Mouse (Mus musculus) MEL (cell line): Measurements from ENCODE around the gene Cd82. TPM values are rescaled to one million over a fixed set of nuclear protein-coding genes. Genes with fewer than 3 reads are reported as not detected.

Experiments
- DNase-seq: peaks from one replicate; pipeline ENCODE4 v3.0.0; 2011; ENCODE audit warnings: low read depth, low spot score
- H3K27ac ChIP-seq: 2 replicates; pipeline ENCODE4 v1.5.1; 2012; ENCODE audit warnings: low read depth, mild to moderate bottlenecking, control low read depth, low read length, moderate library complexity; ENCODE audit not compliant: control insufficient read depth
- H3K27me3 ChIP-seq, 2 experiments: fragments of 150-350 bp in 1 of 2; sonication (generic) in 1 of 2; 2 replicates each; pipeline ENCODE4 v1.6.1; 2012; ENCODE audit warnings: low read length in 2 of 2, mild to moderate bottlenecking in 2 of 2, improper control_type of control experiment in 1 of 2, moderate library complexity in 1 of 2; ENCODE audit not compliant: insufficient read depth in 2 of 2, control insufficient read depth in 1 of 2
- H3K36me3 ChIP-seq, 2 experiments: 2 replicates each; pipeline ENCODE4 v1.6.1; 2012 to 2014; ENCODE audit warnings: low read length in 2 of 2, improper control_type of control experiment in 1 of 2, inconsistent platforms in 1 of 2, mild to moderate bottlenecking in 1 of 2; ENCODE audit not compliant: insufficient read depth in 2 of 2, control insufficient read depth in 1 of 2
- H3K4me1 ChIP-seq, 2 experiments: fragments of 150-350 bp in 1 of 2; sonication (generic) in 1 of 2; 2 replicates each; pipeline ENCODE4 v1.6.1; 2012; ENCODE audit warnings: low read length in 2 of 2, improper control_type of control experiment in 1 of 2, mild to moderate bottlenecking in 1 of 2; ENCODE audit not compliant: insufficient read depth in 2 of 2, control insufficient read depth in 1 of 2
- H3K4me3 ChIP-seq, 2 experiments: fragments of 150-350 bp in 1 of 2; sonication (generic) in 1 of 2; 2 replicates each; pipeline ENCODE4 v1.5.1; 2012; ENCODE audit warnings: low read depth in 2 of 2, low read length in 2 of 2, mild to moderate bottlenecking in 2 of 2, moderate library complexity in 2 of 2, control low read depth in 1 of 2, improper control_type of control experiment in 1 of 2; ENCODE audit not compliant: control insufficient read depth in 1 of 2, insufficient read depth in 1 of 2
- H3K79me2 ChIP-seq: 2 replicates; pipeline ENCODE4 v1.6.1; 2012; ENCODE audit warnings: mild to moderate bottlenecking, low read length, moderate library complexity; ENCODE audit not compliant: control insufficient read depth, poor library complexity, insufficient read depth
- H3K9ac ChIP-seq: 2 replicates; pipeline ENCODE4 v1.6.1; 2012; ENCODE audit warnings: low read depth, mild to moderate bottlenecking, control low read depth, low read length, moderate library complexity; ENCODE audit not compliant: control insufficient read depth, poor library complexity, severe bottlenecking
- H3K9me3 ChIP-seq: fragments of 150-350 bp; sonication (generic); replicated peaks from 2 replicates; pipeline ENCODE4 v1.6.1; 2012; ENCODE audit warnings: mild to moderate bottlenecking, low read length, improper control_type of control experiment, moderate library complexity; ENCODE audit not compliant: insufficient read depth
- CHD2 ChIP-seq: IDR thresholded peaks from 2 replicates; pipeline ENCODE4 v1.6.1; 2011; ENCODE audit warnings: low read length, improper control_type of control experiment
- CTCF ChIP-seq, 3 experiments: IDR thresholded peaks in 2 of 3; conservative IDR thresholded peaks in 1 of 3; 2 replicates each; pipeline ENCODE4 v1.5.1; 2011 to 2012; ENCODE audit warnings: low read length in 3 of 3, low read depth in 2 of 3, mild to moderate bottlenecking in 2 of 3, improper control_type of control experiment in 1 of 3, inconsistent platforms in 1 of 3, mixed read lengths in 1 of 3, moderate library complexity in 1 of 3; ENCODE audit not compliant: control insufficient read depth in 1 of 3, insufficient read depth in 1 of 3, poor library complexity in 1 of 3, severe bottlenecking in 1 of 3
- E2F4 ChIP-seq: IDR thresholded peaks from 2 replicates; pipeline ENCODE4 v1.6.1; 2011; ENCODE audit warnings: low read depth, low read length, improper control_type of control experiment, borderline replicate concordance
- ELF1 ChIP-seq: IDR thresholded peaks from 2 replicates; pipeline ENCODE4 v1.6.1; 2014; ENCODE audit warnings: low read depth, mild to moderate bottlenecking, inconsistent platforms, low read length, improper control_type of control experiment, moderate library complexity
- EP300 ChIP-seq, 2 experiments: IDR thresholded peaks; 2 replicates each; pipeline ENCODE4 v1.6.1; 2011; ENCODE audit warnings: improper control_type of control experiment in 2 of 2, low read length in 2 of 2, low read depth in 1 of 2, mild to moderate bottlenecking in 1 of 2
- ETS1 ChIP-seq: IDR thresholded peaks from 2 replicates; pipeline ENCODE4 v1.6.1; 2012; ENCODE audit warnings: low read depth, mild to moderate bottlenecking, inconsistent platforms, low read length, improper control_type of control experiment, moderate library complexity
- GATA1 ChIP-seq: IDR thresholded peaks from 2 replicates; pipeline ENCODE4 v1.6.1; 2011; ENCODE audit warnings: low read depth, low read length, improper control_type of control experiment
- HCFC1 ChIP-seq: IDR thresholded peaks from 2 replicates; pipeline ENCODE4 v1.6.1; 2012; ENCODE audit warnings: low read depth, mild to moderate bottlenecking, inconsistent platforms, low read length, improper control_type of control experiment, moderate library complexity
- JUND ChIP-seq: IDR thresholded peaks from 2 replicates; pipeline ENCODE4 v1.6.1; 2011; ENCODE audit warnings: low read depth, mild to moderate bottlenecking, improper control_type of control experiment, low read length
- KAT2A ChIP-seq: conservative IDR thresholded peaks from 2 replicates; pipeline ENCODE4 v1.6.1; 2012; ENCODE audit warnings: low read depth, low read length, improper control_type of control experiment, inconsistent platforms
- MYC ChIP-seq: IDR thresholded peaks from 2 replicates; pipeline ENCODE4 v1.6.1; 2011; ENCODE audit warnings: low read depth, mild to moderate bottlenecking, low read length, improper control_type of control experiment, moderate library complexity
- NELFE ChIP-seq: IDR thresholded peaks from 2 replicates; pipeline ENCODE4 v1.6.1; 2011; ENCODE audit warnings: low read depth, low read length, improper control_type of control experiment
- NRF1 ChIP-seq: IDR thresholded peaks from 2 replicates; pipeline ENCODE4 v1.6.1; 2014; ENCODE audit warnings: low read depth, mild to moderate bottlenecking, inconsistent platforms, low read length, improper control_type of control experiment, moderate library complexity; ENCODE audit not compliant: poor library complexity, insufficient read depth, severe bottlenecking
- POLR2AphosphoS2 ChIP-seq: IDR thresholded peaks from 2 replicates; pipeline ENCODE4 v1.6.1; 2011; ENCODE audit warnings: low read length, improper control_type of control experiment
- SMC3 ChIP-seq: IDR thresholded peaks from 2 replicates; pipeline ENCODE4 v1.6.1; 2011; ENCODE audit warnings: low read depth, low read length, improper control_type of control experiment
- TAL1 ChIP-seq: IDR thresholded peaks from 2 replicates; pipeline ENCODE4 v1.6.1; 2012; ENCODE audit warnings: mild to moderate bottlenecking, inconsistent platforms, low read length, moderate library complexity, mixed read lengths
- TBP ChIP-seq: IDR thresholded peaks from 2 replicates; pipeline ENCODE4 v1.8.0; 2011; ENCODE audit warnings: low read depth, low read length, improper control_type of control experiment
- TCF12 ChIP-seq: IDR thresholded peaks from 2 replicates; pipeline ENCODE4 v1.6.1; 2014; ENCODE audit warnings: low read depth, mild to moderate bottlenecking, inconsistent platforms, low read length, improper control_type of control experiment, moderate library complexity
- UBTF ChIP-seq: IDR thresholded peaks from 2 replicates; pipeline ENCODE4 v1.6.1; 2012; ENCODE audit warnings: low read depth, mild to moderate bottlenecking, inconsistent platforms, low read length, improper control_type of control experiment, moderate library complexity, borderline replicate concordance; ENCODE audit not compliant: insufficient read depth
- USF1 ChIP-seq: IDR thresholded peaks from 2 replicates; pipeline ENCODE4 v1.6.1; 2014; ENCODE audit warnings: low read depth, mild to moderate bottlenecking, inconsistent platforms, low read length, improper control_type of control experiment, moderate library complexity
- ZC3H11A ChIP-seq: IDR thresholded peaks from 2 replicates; pipeline ENCODE4 v1.6.1; 2012; ENCODE audit warnings: low read depth, mild to moderate bottlenecking, inconsistent platforms, low read length, improper control_type of control experiment
- ZNF384 ChIP-seq: IDR thresholded peaks from 2 replicates; pipeline ENCODE4 v1.6.1; 2012; ENCODE audit warnings: low read depth, mild to moderate bottlenecking, inconsistent platforms, low read length, improper control_type of control experiment
- polyA plus RNA-seq, 2 experiments: library from polyadenylated mRNA; stranded (reverse) in 1 of 2; unstranded in 1 of 2; fragments of >175 nt in 1 of 2; fragments of >200 nt in 1 of 2; gene quantifications; 2 replicates each; pipeline versions ENCODE4 v1.2.1 to v1.2.4; 2012; ENCODE audit warnings: low replicate concordance in 2 of 2, low read depth in 1 of 2; ENCODE audit not compliant: insufficient read length in 2 of 2, insufficient read depth in 1 of 2, missing spikeins in 1 of 2
- total RNA-seq: library from RNA; depleted of rRNA; stranded (reverse); fragments of 300-350 nt; gene quantifications from 2 replicates; pipeline ENCODE4 v1.2.3, GENCODE M21; 2012

The Cd82 gene
- total and polyA plus RNA-seq, 3 experiments, result 37.6 to 59.7 TPM; not detected in 1

DNA sequence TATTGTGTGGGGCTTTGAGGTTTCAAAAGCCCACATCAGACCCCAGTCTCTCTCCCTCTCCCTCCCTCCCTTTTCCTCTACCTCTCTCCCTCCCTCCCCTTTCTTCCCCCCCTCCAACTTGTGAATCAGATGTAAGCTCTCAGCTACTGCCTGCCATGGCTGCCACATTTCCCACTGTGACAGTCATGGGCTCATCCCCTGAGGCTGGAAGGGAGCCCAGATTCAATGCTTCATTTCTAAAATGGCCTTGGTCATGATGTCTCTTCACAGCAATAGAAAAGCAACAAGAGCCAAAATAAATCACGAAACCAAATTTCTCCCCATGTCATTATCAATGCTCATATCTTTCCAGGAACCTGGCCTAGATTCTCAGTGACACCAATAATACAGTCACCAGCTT, 47.9 kb upstream of the Cd82 start:
- no peaks in the 10 kb centered on the region for H3K9me3 ChIP-seq
- TF ChIP-seq EP300 (IDR thresholded peaks at IDR 0.05; ENCODE audit: low read depth in 1 of 2, low read length in 2 of 2) (no peak), ETS1 (no peak), KAT2A (no peak), ELF1 (no peak), CTCF (IDR thresholded peaks at IDR 0.05 in 2 of 3, conservative IDR thresholded peaks at IDR 0.05 in 1 of 3; ENCODE audit: control insufficient read depth in 1 of 3, insufficient read depth in 1 of 3, low read depth in 2 of 3, low read length in 3 of 3, poor library complexity in 1 of 3, severe bottlenecking in 1 of 3) (no peak)
- H3K79me2 ChIP-seq, result no peaks in the 10 kb centered on the region
- no peak overlapping the region for H3K9ac ChIP-seq
- H3K27ac ChIP-seq, result no peak overlapping the region
- no peaks in the 10 kb centered on the region for H3K4me1 ChIP-seq
- peaks cover 2 to 6% of the 10 kb centered on the region in 2 experiments for H3K27me3 ChIP-seq
- H3K4me3 ChIP-seq, result no peak overlapping the region
- no peaks in the 10 kb centered on the region for H3K36me3 ChIP-seq
- DNase-seq, result no peak

DNA sequence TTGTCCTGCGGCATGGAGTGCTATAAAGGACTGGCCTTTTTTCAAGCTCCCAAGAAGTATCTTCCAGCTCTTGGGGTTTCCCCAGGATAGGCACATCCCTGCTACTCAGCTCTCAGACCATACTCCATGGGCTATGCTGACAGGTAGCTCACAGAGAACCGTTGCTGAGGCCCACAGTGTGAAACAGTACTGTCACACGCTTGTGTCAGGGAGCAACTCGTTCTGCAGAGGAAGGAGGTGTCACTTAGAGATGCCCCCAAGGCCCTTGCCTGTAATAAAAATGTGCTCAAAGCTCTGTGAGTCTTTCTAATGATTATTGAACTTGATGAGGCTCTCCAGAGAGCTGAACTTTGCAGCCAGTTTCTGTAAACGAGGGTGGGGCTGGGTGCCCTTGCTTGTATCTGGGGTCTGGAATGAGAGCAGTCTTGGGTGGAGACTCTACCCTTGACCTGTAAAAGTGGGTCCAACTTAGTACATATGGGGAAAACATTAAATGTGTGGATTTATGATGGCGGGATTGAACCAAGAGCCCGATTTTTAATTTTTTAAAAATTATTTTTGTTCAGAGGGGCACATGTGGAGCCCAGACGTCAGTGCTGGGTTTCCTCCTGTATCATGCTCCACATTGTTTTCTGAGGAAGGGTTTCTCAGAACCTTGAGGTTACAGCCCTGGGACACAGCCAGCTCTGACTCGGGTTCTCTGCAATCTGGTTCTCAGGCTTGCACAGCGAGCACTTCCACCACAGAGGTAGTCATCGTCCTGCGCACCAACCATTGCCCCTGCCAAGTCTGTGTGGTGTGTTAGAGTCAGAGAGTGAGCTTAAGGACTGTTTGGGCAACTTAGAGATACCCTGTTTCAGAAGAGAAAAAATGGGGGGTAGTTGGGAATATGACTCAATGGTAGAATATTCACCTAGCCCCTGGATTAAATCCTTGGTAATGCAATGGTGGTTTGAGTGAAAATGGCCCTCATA, 47.1 kb upstream of the Cd82 start:
- DNase-seq, result no peak
- no peaks in the 10 kb centered on the region for H3K4me1 ChIP-seq
- peaks cover 2 to 4% of the 10 kb centered on the region in 2 experiments for H3K27me3 ChIP-seq
- H3K36me3 ChIP-seq, result no peaks in the 10 kb centered on the region
- H3K27ac ChIP-seq, result no peak overlapping the region
- H3K9ac ChIP-seq, result no peak overlapping the region
- H3K79me2 ChIP-seq, result no peaks in the 10 kb centered on the region
- H3K4me3 ChIP-seq, result no peak overlapping the region
- TF ChIP-seq CTCF (IDR thresholded peaks at IDR 0.05 in 2 of 3, conservative IDR thresholded peaks at IDR 0.05 in 1 of 3; ENCODE audit: control insufficient read depth in 1 of 3, insufficient read depth in 1 of 3, low read depth in 2 of 3, low read length in 3 of 3, poor library complexity in 1 of 3, severe bottlenecking in 1 of 3) (no peak), MYC (no peak), POLR2AphosphoS2 (no peak), GATA1 (no peak), ZC3H11A (no peak), HCFC1 (no peak), TAL1 (no peak), ETS1 (no peak), KAT2A (no peak)
- no peaks in the 10 kb centered on the region for H3K9me3 ChIP-seq

DNA sequence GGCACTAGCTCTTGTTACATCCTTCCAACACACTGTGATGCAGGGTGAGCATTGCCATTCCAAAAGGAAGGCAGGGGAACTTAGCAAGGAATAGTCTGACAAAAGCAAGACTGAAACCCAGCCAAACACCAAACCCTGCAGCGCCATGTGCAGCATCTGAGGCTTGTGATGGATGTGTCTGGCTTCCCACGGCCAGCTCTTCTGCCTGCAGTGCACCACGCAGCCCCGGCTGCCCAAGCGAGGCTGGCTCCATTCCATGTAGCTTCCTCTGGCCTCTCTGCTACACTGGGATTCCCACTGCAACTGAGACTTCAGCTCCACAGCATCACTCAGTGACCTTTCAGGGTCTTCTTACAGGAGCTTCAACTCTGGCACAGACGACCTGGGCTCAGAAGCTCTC, 42.2 kb upstream of the Cd82 start:
- Histone ChIP-seq H3K36me3 (no peaks in the 10 kb centered on the region), H3K9ac (no peak overlapping the region), H3K27me3 (peaks cover 0 to 9% of the 10 kb centered on the region in 2 experiments; a peak in 3 of 4 replicates)
- TF ChIP-seq NELFE (no peak), JUND (no peak), CHD2 (no peak), NRF1 (no peak), E2F4 (no peak), TBP (no peak), GATA1 (no peak), HCFC1 (no peak), ZC3H11A (no peak), ZNF384 (no peak), UBTF (no peak), SMC3 (no peak), TCF12 (no peak), USF1 (no peak)
- TF ChIP-seq, all 39 proteins: peak for 0
- Histone ChIP-seq H3K27ac (no peak overlapping the region), H3K9me3 (no peaks in the 10 kb centered on the region), H3K4me1 (no peaks in the 10 kb centered on the region), H3K79me2 (no peaks in the 10 kb centered on the region), H3K4me3 (no peak overlapping the region)
- DNase-seq, result no peak
